8 mouse cellular contexts compared by ENCODE assay signal in the genomic region with DNA sequence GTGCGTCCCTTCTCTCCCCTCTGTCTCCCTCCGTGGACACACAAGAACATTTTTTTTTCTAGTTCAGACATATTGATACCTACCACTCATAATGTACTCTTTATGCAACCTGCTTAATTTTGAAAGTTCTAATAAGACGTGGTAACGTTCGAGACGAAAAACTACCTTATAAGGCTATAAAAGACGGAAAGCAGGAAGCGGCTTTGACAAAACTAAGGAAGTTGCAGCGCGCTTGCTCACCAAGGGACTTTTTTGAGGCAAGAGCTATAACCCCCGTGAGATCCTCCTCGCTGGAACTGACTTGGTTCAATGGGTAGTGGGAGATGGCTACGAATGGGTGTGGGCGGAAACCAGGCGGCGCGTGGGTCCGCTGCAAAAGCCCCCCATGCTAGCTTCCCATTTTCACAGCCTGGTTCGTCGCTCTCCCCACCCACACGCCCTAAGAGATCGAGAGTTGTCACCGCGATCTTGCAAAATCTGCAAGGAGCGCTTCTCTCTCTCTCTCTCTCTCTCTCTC. TPM values are rescaled to one million over a fixed set of nuclear protein-coding genes. Genes with fewer than 3 reads are reported as not detected.
DNase-seq lines count a peak whose midpoint lies in the region; ATAC-seq and TF ChIP-seq lines count a peak whose summit lies in the region.

No protein-coding gene starts in this region.

- no peak for TF ChIP-seq POLR2A in liver, adult 2 months (IDR thresholded peaks at IDR 0.05; ENCODE audit: extremely low read depth, insufficient read depth, low read length)

- no peak for TF ChIP-seq CTCF in liver, adult 2 months (IDR thresholded peaks at IDR 0.05; ENCODE audit: low read depth, low read length)

- DNase-seq in layer of hippocampus, adult 11-12 months (ENCODE audit: low spot score): peak; percentile 56
- no peak for DNase-seq in layer of hippocampus, adult 9-10 months (ENCODE audit: low spot score)
- DNase-seq in embryonic facial prominence, embryonic 11.5 days (ENCODE audit: low spot score): peak; percentile 57
- peak; percentile 65 for DNase-seq in liver, adult 2 months (ENCODE audit: extremely low read depth, low read depth, low spot score)
- peak; percentile 65 to 77 for DNase-seq in monocyte, adult 2 months (ENCODE audit: low read depth in 1 of 2, low spot score in 2 of 2)
- peak; percentile 90 for DNase-seq in splenic B cell, adult 2 months (ENCODE audit: low read depth, low spot score)

- ATAC-seq in embryonic facial prominence, embryonic 11.5 days (replicated peaks; ENCODE audit: insufficient number of reproducible peaks, low FRiP score, low TSS enrichment, low read depth): no peak
- ATAC-seq in heart, embryonic 11.5 days (replicated peaks; ENCODE audit: insufficient number of reproducible peaks, low FRiP score, low TSS enrichment): 0 out of 2 replicates have a peak, but pooled peaks have one; percentile 5
- no peak; the same call in 1 of the 2 replicates for ATAC-seq in kidney, embryonic 14.5 days (ENCODE audit: low FRiP score, low TSS enrichment)

- no peaks in the 10 kb centered on the region for H3K4me1 ChIP-seq in embryonic facial prominence, embryonic 11.5 days (ENCODE audit: control insufficient read depth, insufficient read depth, low read length)
- H3K4me1 ChIP-seq in heart, embryonic 11.5 days (ENCODE audit: control insufficient read depth, insufficient read depth, low read length): peaks cover 24% of the 10 kb centered on the region
- H3K4me1 ChIP-seq in kidney, embryonic 14.5 days (ENCODE audit: control insufficient read depth, insufficient read depth, low read length): peaks cover 11% of the 10 kb centered on the region
- H3K4me1 ChIP-seq in liver, adult 2 months (ENCODE audit: control insufficient read depth, insufficient read depth, low read length): peaks cover 15% of the 10 kb centered on the region; the same call in 1 of the 2 replicates

- peaks cover 10% of the 10 kb centered on the region; the same call in 1 of the 2 replicates for H3K79me2 ChIP-seq in liver, adult 2 months (ENCODE audit: control insufficient read depth, insufficient read depth, low read length)

- no peaks in the 10 kb centered on the region for H3K9me3 ChIP-seq in embryonic facial prominence, embryonic 11.5 days (replicated peaks; ENCODE audit: control insufficient read depth, low read length)
- no peaks in the 10 kb centered on the region for H3K9me3 ChIP-seq in heart, embryonic 11.5 days (replicated peaks; ENCODE audit: control insufficient read depth, low read length)
- no peaks in the 10 kb centered on the region for H3K9me3 ChIP-seq in kidney, embryonic 14.5 days (ENCODE audit: control insufficient read depth, low read length)

- H3K4me3 ChIP-seq in embryonic facial prominence, embryonic 11.5 days (ENCODE audit: low read depth, low read length): peak overlapping the region; percentile 71
- H3K4me3 ChIP-seq in heart, embryonic 11.5 days (ENCODE audit: low read depth, low read length): peak overlapping the region; percentile 82
- H3K4me3 ChIP-seq in kidney, embryonic 14.5 days (ENCODE audit: low read length): peak overlapping the region; percentile 83
- peak overlapping the region; percentile 86 for H3K4me3 ChIP-seq in liver, adult 2 months (ENCODE audit: insufficient read depth, low read depth, low read length)

- peak overlapping the region; percentile 95 for H3K27ac ChIP-seq in embryonic facial prominence, embryonic 11.5 days (replicated peaks; ENCODE audit: low read depth, low read length)
- peak overlapping the region; percentile 99 for H3K27ac ChIP-seq in heart, embryonic 11.5 days (ENCODE audit: low read depth, low read length)
- H3K27ac ChIP-seq in kidney, embryonic 14.5 days (ENCODE audit: low read depth, low read length): peak overlapping the region; percentile 97
- H3K27ac ChIP-seq in liver, adult 2 months (replicated peaks; ENCODE audit: insufficient read depth, low read depth, low read length): peak overlapping the region; percentile 87

- no peaks in the 10 kb centered on the region for H3K36me3 ChIP-seq in embryonic facial prominence, embryonic 11.5 days (replicated peaks; ENCODE audit: control insufficient read depth, insufficient read depth, low read depth, low read length)
- H3K36me3 ChIP-seq in heart, embryonic 11.5 days (ENCODE audit: control insufficient read depth, insufficient read depth, low read length): no peaks in the 10 kb centered on the region
- no peaks in the 10 kb centered on the region for H3K36me3 ChIP-seq in kidney, embryonic 14.5 days (ENCODE audit: control insufficient read depth, insufficient read depth, low read length)
- no peaks in the 10 kb centered on the region for H3K36me3 ChIP-seq in liver, adult 2 months (ENCODE audit: control insufficient read depth, insufficient read depth, low read length)
- H3K36me3 ChIP-seq in splenic B cell, adult 2 months (ENCODE audit: control insufficient read depth, insufficient read depth, low read length, poor library complexity, severe bottlenecking): no peaks in the 10 kb centered on the region

- no peaks in the 10 kb centered on the region for H3K27me3 ChIP-seq in embryonic facial prominence, embryonic 11.5 days (ENCODE audit: control insufficient read depth, insufficient read depth, low read length)
- no peaks in the 10 kb centered on the region for H3K27me3 ChIP-seq in heart, embryonic 11.5 days (ENCODE audit: control insufficient read depth, insufficient read depth, low read length)
- no peaks in the 10 kb centered on the region; the same call in 1 of the 2 replicates for H3K27me3 ChIP-seq in kidney, embryonic 14.5 days (ENCODE audit: control insufficient read depth, insufficient read depth, low read length)
- no peaks in the 10 kb centered on the region for H3K27me3 ChIP-seq in liver, adult 2 months (ENCODE audit: control insufficient read depth, insufficient read depth, low read length)
- no peaks in the 10 kb centered on the region for H3K27me3 ChIP-seq in splenic B cell, adult 2 months (ENCODE audit: control insufficient read depth, insufficient read depth, low read length, poor library complexity, severe bottlenecking)

- under 1% methylated on average over 25 of the region's 25 CpGs for WGBS in embryonic facial prominence, embryonic 11.5 days
- under 1% methylated on average over 25 of the region's 25 CpGs for WGBS in heart, embryonic 11.5 days (ENCODE audit: insufficient replicate concordance)
- WGBS in kidney, embryonic 14.5 days: under 1% methylated on average over 25 of the region's 25 CpGs
- WGBS in liver, adult 2 months: 1% methylated on average over 25 of the region's 25 CpGs

- peak overlapping the region; percentile 90 for H3K9ac ChIP-seq in embryonic facial prominence, embryonic 11.5 days (replicated peaks; ENCODE audit: low read length)
- peak overlapping the region; percentile 96 for H3K9ac ChIP-seq in heart, embryonic 11.5 days (ENCODE audit: low read depth, low read length)
- peak overlapping the region; percentile 82 for H3K9ac ChIP-seq in kidney, embryonic 14.5 days (ENCODE audit: low read depth, low read length)
- H3K9ac ChIP-seq in liver, adult 2 months (ENCODE audit: low read depth, low read length): peak overlapping the region; percentile 94

- H3K4me2 ChIP-seq in embryonic facial prominence, embryonic 11.5 days (ENCODE audit: low read depth, low read length): peak overlapping the region; percentile 23
- H3K4me2 ChIP-seq in heart, embryonic 11.5 days: peak overlapping the region; percentile 72
- peak overlapping the region; percentile 39 for H3K4me2 ChIP-seq in kidney, embryonic 14.5 days (replicated peaks; ENCODE audit: low read depth, low read length)

RNA-seq across cellular contexts. Expression of gene Actr3, which starts 1.0 kb away (rescaled TPM):
- 266 TPM in 2 replicates for polyA plus RNA-seq in embryonic facial prominence, embryonic 11.5 days (2014; fragmentation: Nextera tagmentation; extraction: Ambion mirVana)
- 286 and 318 TPM in 2 replicates for polyA plus RNA-seq in heart, embryonic 11.5 days (2014; fragmentation: Nextera tagmentation; extraction: Ambion mirVana)
- polyA plus RNA-seq in kidney, embryonic 14.5 days (2014; fragmentation: Nextera tagmentation; extraction: Ambion mirVana): 183 and 275 TPM in 2 replicates
- total RNA-seq in liver, adult 2 months (2014; rRNA removed): 77.0 and 84.1 TPM in 2 replicates
- polyA plus RNA-seq in liver, adult 2 months (2012; rRNA removed): 15.5 and 16.0 TPM in 2 replicates

Comparison
In these comparisons a context has a peak if more than half of its experiments do, and no peak if none do; other contexts are left out.
1. RNA of gene Actr3, which starts 1.0 kb away (polyA plus RNA-seq): 286 to 318 TPM in heart, embryonic 11.5 days, 183 to 275 TPM in kidney, embryonic 14.5 days and 266 TPM in embryonic facial prominence, embryonic 11.5 days; 15.5 to 16.0 TPM in liver, adult 2 months; every median in the first group is over 10 times any median in the second.
2. Peak in every context shown above with its lines, with median percentiles within 50 percentile points of each other: H3K27ac ChIP-seq, H3K4me2 ChIP-seq, H3K4me3 ChIP-seq and H3K9ac ChIP-seq.